Mouse (Mus musculus): ENCODE measurements at regions not wholly inside any gene's neighbourhood (a gene's known extent, or its start where the extent isn't known, plus 50 kb on each side); places are given as distances from the start of the nearest gene placed in this dataset.
"Not testable (repeated sequence)": the region's sequence is repeated elsewhere in the genome, so short reads cannot be mapped to it uniquely, and the experiment has no call there.

DNA sequence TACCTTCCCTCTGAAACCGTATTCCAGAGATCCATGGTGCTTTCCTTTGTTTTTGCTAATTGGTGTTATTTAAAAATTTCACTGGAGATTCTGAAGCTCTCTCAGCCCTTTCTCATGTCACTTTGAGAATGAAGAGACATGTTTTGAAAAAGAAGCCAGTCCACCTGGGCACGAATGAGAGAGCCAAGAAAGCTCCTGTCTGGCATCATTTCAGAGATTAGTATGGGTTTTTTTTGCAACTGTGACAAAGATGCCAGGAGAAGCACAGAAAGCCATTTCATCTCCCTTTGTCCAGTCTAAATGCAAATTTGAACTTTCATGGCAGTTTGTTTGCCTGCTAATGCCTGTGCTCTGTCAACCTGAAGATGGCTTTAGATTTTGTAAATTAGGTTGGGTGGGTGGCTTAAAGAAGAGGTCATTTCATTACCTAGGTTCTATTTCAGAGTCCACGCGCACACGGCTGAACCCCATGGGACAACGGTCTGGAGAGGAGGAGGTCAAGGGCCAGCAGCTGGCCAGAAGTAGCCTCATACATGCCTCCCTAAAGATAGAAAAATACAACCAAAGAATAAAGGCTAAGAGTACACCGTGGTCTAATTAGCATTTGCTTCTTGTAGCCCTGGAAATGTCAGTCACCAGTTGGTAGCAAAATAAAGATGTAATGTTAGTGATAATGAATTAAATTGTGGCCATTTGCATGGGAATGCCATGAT lies 600.5 kb upstream of the Got2 start:
- Histone ChIP-seq H3K27ac (ENCODE audit: low read length) (no peak overlapping the region), H3K4me1 (ENCODE audit: control insufficient read depth, insufficient read depth, low read length) (no peaks in the 10 kb centered on the region), H3K36me3 (ENCODE audit: control insufficient read depth, insufficient read depth, low read length) (no peaks in the 10 kb centered on the region), H3K27me3 (ENCODE audit: control insufficient read depth, insufficient read depth, low read length) (no peaks in the 10 kb centered on the region), H3K4me3 (replicated peaks; ENCODE audit: low read length) (no peak overlapping the region), H3K9me3 (replicated peaks; ENCODE audit: control insufficient read depth, low read length) (no peaks in the 10 kb centered on the region), H3K4me2 (ENCODE audit: low read depth, low read length) (no peak overlapping the region), H3K9ac (ENCODE audit: low read length) (no peak overlapping the region)
- 74% methylated on average over 7 of the region's 7 CpGs for WGBS
- no peak for ATAC-seq (ENCODE audit: insufficient read depth, low FRiP score)

DNA sequence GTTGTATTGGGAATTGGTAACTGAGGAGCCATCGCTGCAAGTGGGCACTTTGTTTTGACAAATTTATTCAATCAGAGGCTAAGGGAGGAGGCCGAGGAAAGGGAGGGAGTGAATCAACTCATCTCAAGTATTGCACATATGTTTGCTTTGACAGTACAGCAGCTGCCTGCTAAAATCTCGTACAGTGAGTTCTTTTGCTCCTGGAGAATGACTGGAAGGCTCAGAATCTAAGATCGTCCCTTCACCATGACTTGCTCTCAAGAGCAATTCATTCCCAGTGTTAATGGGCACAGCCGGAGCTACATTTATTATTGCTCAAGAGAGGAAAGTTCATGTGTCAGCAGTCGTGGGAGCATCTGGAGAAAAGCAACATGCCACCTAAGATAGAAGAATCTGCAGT lies 567.6 kb upstream of the Got2 start:
- Histone ChIP-seq H3K27me3 (ENCODE audit: control insufficient read depth, insufficient read depth, low read length) (no peaks in the 10 kb centered on the region), H3K4me1 (ENCODE audit: control insufficient read depth, insufficient read depth, low read length) (no peaks in the 10 kb centered on the region), H3K9me3 (replicated peaks; ENCODE audit: control insufficient read depth, low read length) (no peaks in the 10 kb centered on the region), H3K27ac (ENCODE audit: low read length) (no peak overlapping the region), H3K4me2 (ENCODE audit: low read depth, low read length) (no peak overlapping the region), H3K36me3 (ENCODE audit: control insufficient read depth, insufficient read depth, low read length) (no peaks in the 10 kb centered on the region), H3K9ac (ENCODE audit: low read length) (no peak overlapping the region), H3K4me3 (replicated peaks; ENCODE audit: low read length) (no peak overlapping the region)
- no peak for ATAC-seq (ENCODE audit: insufficient read depth, low FRiP score)
- WGBS = 36% methylated on average over 6 of the region's 6 CpGs

DNA sequence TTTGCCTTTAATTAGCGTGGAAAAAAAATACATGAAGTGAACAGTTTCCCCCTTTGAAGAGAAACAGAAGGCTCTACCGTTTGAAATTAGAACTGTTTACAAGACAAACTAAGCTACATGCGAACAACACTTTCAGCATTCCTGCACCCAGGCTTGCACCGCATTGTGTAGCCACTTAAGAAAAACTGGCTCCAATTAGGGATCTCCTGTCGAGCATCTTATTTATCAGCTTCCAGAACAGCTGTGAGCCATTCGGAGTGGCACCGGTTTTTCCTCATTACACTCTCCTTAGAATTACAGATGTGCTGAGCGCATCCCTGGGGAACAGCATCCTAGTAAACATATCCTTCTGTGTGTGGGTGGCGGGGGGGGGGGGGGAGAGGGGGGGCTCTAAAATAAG lies 567.0 kb upstream of the Got2 start:
- Histone ChIP-seq H3K36me3 (ENCODE audit: control insufficient read depth, insufficient read depth, low read length) (no peaks in the 10 kb centered on the region), H3K4me1 (ENCODE audit: control insufficient read depth, insufficient read depth, low read length) (no peaks in the 10 kb centered on the region), H3K4me3 (replicated peaks; ENCODE audit: low read length) (no peak overlapping the region), H3K4me2 (ENCODE audit: low read depth, low read length) (no peak overlapping the region), H3K27me3 (ENCODE audit: control insufficient read depth, insufficient read depth, low read length) (no peaks in the 10 kb centered on the region), H3K9me3 (replicated peaks; ENCODE audit: control insufficient read depth, low read length) (no peaks in the 10 kb centered on the region), H3K27ac (ENCODE audit: low read length) (no peak overlapping the region), H3K9ac (ENCODE audit: low read length) (no peak overlapping the region)
- 32% methylated on average over 9 of the region's 9 CpGs for WGBS
- no peak for ATAC-seq (ENCODE audit: insufficient read depth, low FRiP score)

DNA sequence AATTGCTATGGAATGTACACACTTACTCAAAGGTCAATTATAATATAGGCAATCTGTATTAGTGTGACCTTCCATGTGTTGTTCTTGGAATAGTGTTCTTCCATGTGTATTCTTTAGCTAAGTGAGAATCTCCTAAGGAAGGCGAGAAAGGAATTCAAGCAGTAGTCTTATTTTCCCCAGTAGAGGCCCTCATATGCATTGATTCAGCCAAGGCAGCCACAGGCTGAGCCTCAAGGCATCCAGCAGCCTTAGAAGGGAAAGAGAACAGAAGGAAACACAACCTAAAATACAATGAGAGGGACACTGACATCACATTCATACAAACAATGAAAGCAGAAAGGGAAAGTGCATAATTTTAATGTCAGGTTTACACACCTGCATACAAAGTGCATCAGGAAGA lies 541.4 kb upstream of the Got2 start:
- H3K4me3 ChIP-seq (replicated peaks; ENCODE audit: low read length) = no peak overlapping the region
- no peaks in the 10 kb centered on the region for H3K27me3 ChIP-seq (ENCODE audit: control insufficient read depth, insufficient read depth, low read length)
- no peak overlapping the region for H3K4me2 ChIP-seq (ENCODE audit: low read depth, low read length)
- no peaks in the 10 kb centered on the region for H3K4me1 ChIP-seq (ENCODE audit: control insufficient read depth, insufficient read depth, low read length)
- no peak for ATAC-seq (ENCODE audit: insufficient read depth, low FRiP score)
- no peaks in the 10 kb centered on the region for H3K9me3 ChIP-seq (replicated peaks; ENCODE audit: control insufficient read depth, low read length)
- no peak overlapping the region for H3K27ac ChIP-seq (ENCODE audit: low read length)
- WGBS = 56% methylated on average over 1 of the region's 1 CpGs
- H3K36me3 ChIP-seq (ENCODE audit: control insufficient read depth, insufficient read depth, low read length) = no peaks in the 10 kb centered on the region
- no peak overlapping the region for H3K9ac ChIP-seq (ENCODE audit: low read length)

DNA sequence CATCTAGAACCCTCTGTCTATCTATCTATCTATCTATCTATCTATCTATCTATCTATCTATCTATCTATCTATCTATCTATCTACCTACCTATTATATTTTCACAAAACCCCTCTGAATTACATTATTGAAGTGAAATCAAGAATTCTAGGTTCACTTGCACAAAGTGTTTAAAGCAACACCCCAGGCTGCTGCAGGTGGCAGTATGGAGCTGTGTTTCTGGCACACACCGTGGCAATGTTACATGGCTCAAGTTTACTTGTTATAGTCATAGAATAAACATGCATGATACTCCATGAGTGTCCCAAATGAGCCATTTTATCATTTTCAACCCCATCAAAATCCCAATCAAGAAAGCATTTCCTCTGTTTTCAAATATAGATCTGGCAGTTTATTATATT lies 538.6 kb upstream of the Got2 start:
- Histone ChIP-seq H3K9ac (ENCODE audit: low read length) (no peak overlapping the region), H3K4me1 (ENCODE audit: control insufficient read depth, insufficient read depth, low read length) (no peaks in the 10 kb centered on the region), H3K9me3 (replicated peaks; ENCODE audit: control insufficient read depth, low read length) (no peaks in the 10 kb centered on the region), H3K27me3 (ENCODE audit: control insufficient read depth, insufficient read depth, low read length) (no peaks in the 10 kb centered on the region), H3K4me2 (ENCODE audit: low read depth, low read length) (no peak overlapping the region), H3K36me3 (ENCODE audit: control insufficient read depth, insufficient read depth, low read length) (no peaks in the 10 kb centered on the region), H3K27ac (ENCODE audit: low read length) (no peak overlapping the region), H3K4me3 (replicated peaks; ENCODE audit: low read length) (no peak overlapping the region)
- 59% methylated on average over 1 of the region's 1 CpGs for WGBS
- ATAC-seq (ENCODE audit: insufficient read depth, low FRiP score) = no peak

DNA sequence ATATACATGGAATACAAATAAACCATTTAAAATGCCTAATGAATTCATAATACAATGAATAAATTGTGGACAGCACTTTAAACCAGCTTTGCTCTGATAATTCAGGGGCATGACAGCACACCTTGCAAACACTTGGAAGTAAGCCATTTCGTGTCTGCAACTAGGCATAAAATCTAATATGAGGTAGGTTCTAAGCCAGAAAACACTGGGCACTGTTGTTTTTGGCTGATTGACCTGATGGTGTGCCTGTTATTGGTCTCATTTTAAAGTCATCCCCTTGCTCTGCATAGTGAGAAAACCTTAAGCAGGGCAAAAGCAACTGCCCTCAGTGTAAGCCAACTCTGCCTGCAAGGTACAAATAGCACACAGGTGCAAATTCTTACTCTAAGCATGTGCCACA lies 521.3 kb upstream of the Got2 start:
- H3K9me3 ChIP-seq (replicated peaks; ENCODE audit: control insufficient read depth, low read length) = no peaks in the 10 kb centered on the region
- ATAC-seq (ENCODE audit: insufficient read depth, low FRiP score) = no peak
- no peak overlapping the region for H3K4me2 ChIP-seq (ENCODE audit: low read depth, low read length)
- H3K9ac ChIP-seq (ENCODE audit: low read length) = no peak overlapping the region
- H3K27me3 ChIP-seq (ENCODE audit: control insufficient read depth, insufficient read depth, low read length) = no peaks in the 10 kb centered on the region
- H3K4me1 ChIP-seq (ENCODE audit: control insufficient read depth, insufficient read depth, low read length) = no peaks in the 10 kb centered on the region
- no peaks in the 10 kb centered on the region for H3K36me3 ChIP-seq (ENCODE audit: control insufficient read depth, insufficient read depth, low read length)
- no peak overlapping the region for H3K4me3 ChIP-seq (replicated peaks; ENCODE audit: low read length)
- no peak overlapping the region for H3K27ac ChIP-seq (ENCODE audit: low read length)
- WGBS = 73% methylated on average over 1 of the region's 1 CpGs

- 78% methylated on average over 15 of the region's 15 CpGs for WGBS
- Histone ChIP-seq H3K27me3 (ENCODE audit: control insufficient read depth, insufficient read depth, low read length) (no peaks in the 10 kb centered on the region), H3K4me3 (replicated peaks; ENCODE audit: low read length) (no peak overlapping the region), H3K27ac (ENCODE audit: low read length) (no peak overlapping the region), H3K9me3 (replicated peaks; ENCODE audit: control insufficient read depth, low read length) (no peaks in the 10 kb centered on the region), H3K36me3 (ENCODE audit: control insufficient read depth, insufficient read depth, low read length) (no peaks in the 10 kb centered on the region), H3K9ac (ENCODE audit: low read length) (no peak overlapping the region), H3K4me1 (ENCODE audit: control insufficient read depth, insufficient read depth, low read length) (no peaks in the 10 kb centered on the region), H3K4me2 (ENCODE audit: low read depth, low read length) (no peak overlapping the region)
- ATAC-seq (ENCODE audit: insufficient read depth, low FRiP score) = no peak
Observed at GRCm38 (mm10) chr8:96404549-96405145, 516.3 kb upstream of the Got2 start.

DNA sequence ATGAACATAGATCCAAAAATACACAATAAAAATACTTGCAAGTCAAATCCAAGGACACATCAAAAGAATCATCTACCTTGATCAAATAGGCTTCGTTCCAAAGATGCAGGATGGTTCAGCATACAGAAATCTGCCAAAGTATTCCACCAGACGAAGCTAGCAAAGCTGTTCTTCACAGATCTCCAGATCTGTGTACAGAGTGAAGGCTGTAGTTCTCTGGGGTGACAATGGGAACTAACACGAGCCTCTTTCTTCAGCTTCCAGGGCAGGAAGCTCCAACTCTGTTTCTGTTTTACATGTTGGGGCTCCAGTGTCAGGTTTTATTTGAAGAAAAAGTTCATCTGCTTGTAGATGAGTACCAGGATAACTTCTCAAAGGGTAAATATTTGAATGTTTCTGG lies 515.3 kb upstream of the Got2 start:
- H3K27ac ChIP-seq (ENCODE audit: low read length) = no peak overlapping the region
- 44% methylated on average over 3 of the region's 3 CpGs for WGBS
- ATAC-seq (ENCODE audit: insufficient read depth, low FRiP score) = no peak
- no peak overlapping the region for H3K4me2 ChIP-seq (ENCODE audit: low read depth, low read length)
- H3K4me3 ChIP-seq (replicated peaks; ENCODE audit: low read length) = no peak overlapping the region
- H3K27me3 ChIP-seq (ENCODE audit: control insufficient read depth, insufficient read depth, low read length) = no peaks in the 10 kb centered on the region
- H3K9ac ChIP-seq (ENCODE audit: low read length) = no peak overlapping the region
- H3K4me1 ChIP-seq (ENCODE audit: control insufficient read depth, insufficient read depth, low read length) = no peaks in the 10 kb centered on the region
- H3K36me3 ChIP-seq (ENCODE audit: control insufficient read depth, insufficient read depth, low read length) = no peaks in the 10 kb centered on the region
- H3K9me3 ChIP-seq (replicated peaks; ENCODE audit: control insufficient read depth, low read length) = no peaks in the 10 kb centered on the region

GRCm38 (mm10) chr8:96399381-96399780 lies 511.0 kb upstream of the Got2 start:
- not testable (repeated sequence) for H3K4me2 ChIP-seq (ENCODE audit: low read depth, low read length); H3K9ac ChIP-seq (ENCODE audit: low read length); H3K4me3 ChIP-seq (replicated peaks; ENCODE audit: low read length); H3K36me3 ChIP-seq (ENCODE audit: control insufficient read depth, insufficient read depth, low read length); H3K27ac ChIP-seq (ENCODE audit: low read length); ATAC-seq (ENCODE audit: insufficient read depth, low FRiP score); H3K4me1 ChIP-seq (ENCODE audit: control insufficient read depth, insufficient read depth, low read length); H3K27me3 ChIP-seq (ENCODE audit: control insufficient read depth, insufficient read depth, low read length); H3K9me3 ChIP-seq (replicated peaks; ENCODE audit: control insufficient read depth, low read length)
- 90% methylated on average over 4 of the region's 4 CpGs for WGBS

All from stomach, embryonic 16.5 days (tissue).